Mouse (Mus musculus): ENCODE results near the gene Cdk14.

- TF ChIP-seq POLR2A (IDR thresholded peaks at IDR 0.05; ENCODE audit: low read depth, low read length) (no peak), CTCF (IDR thresholded peaks at IDR 0.05; ENCODE audit: extremely low read depth, insufficient read depth, insufficient read length, insufficient replicate concordance) (no peak)
Observed at GRCm38 (mm10) chr5:5004740-5005139, 415.4 kb downstream of the Cdk14 start.

All from spleen, adult 2 months (tissue).